Mouse (Mus musculus) limb, embryonic 11.5 days (tissue): ENCODE measurements around the gene Atp1b2. TPM values are rescaled to one million over a fixed set of nuclear protein-coding genes. Genes with fewer than 3 reads are reported as not detected.

Experiments used
- ATAC-seq: fragments of 200-750 bp; cut with Nextera tagmentation; 2 replicates; pipeline ENCODE4 v1.8.0; 2017; ENCODE audit warnings: low read depth; ENCODE audit not compliant: insufficient number of reproducible peaks, low FRiP score, low TSS enrichment
- DNase-seq: peaks from one replicate; pipeline ENCODE4 v3.0.0-alpha.2; 2015; ENCODE audit warnings: low spot score
- H3K27ac ChIP-seq: fragments of 300-500 bp; sonication (generic); replicated peaks from 2 replicates; pipeline ENCODE4 v1.5.1; 2014; ENCODE audit warnings: low read depth, mild to moderate bottlenecking, low read length
- H3K27me3 ChIP-seq: fragments of 300-500 bp; sonication (generic); 2 replicates; pipeline ENCODE4 v1.6.1; 2014; ENCODE audit warnings: mild to moderate bottlenecking, low read length, mixed read lengths; ENCODE audit not compliant: control insufficient read depth, insufficient read depth
- H3K36me3 ChIP-seq: fragments of 300-500 bp; sonication (generic); 2 replicates; pipeline ENCODE4 v1.6.1; 2014; ENCODE audit warnings: mild to moderate bottlenecking, low read length, moderate library complexity, mixed read lengths; ENCODE audit not compliant: control insufficient read depth, insufficient read depth
- H3K4me1 ChIP-seq: fragments of 300-500 bp; sonication (generic); 2 replicates; pipeline ENCODE4 v1.6.1; 2014; ENCODE audit warnings: low read length, mixed read lengths; ENCODE audit not compliant: control insufficient read depth, insufficient read depth
- H3K4me2 ChIP-seq: fragments of 300-500 bp; sonication (generic); 2 replicates; pipeline ENCODE4 v1.6.1; 2014; ENCODE audit warnings: low read depth, mild to moderate bottlenecking, moderate library complexity; ENCODE audit not compliant: severe bottlenecking
- H3K4me3 ChIP-seq: fragments of 300-500 bp; sonication (generic); 2 replicates; pipeline ENCODE4 v1.5.1; 2014; ENCODE audit warnings: low read depth, low read length
- H3K9ac ChIP-seq: fragments of 300-500 bp; sonication (generic); 2 replicates; pipeline ENCODE4 v1.6.1; 2014; ENCODE audit warnings: mild to moderate bottlenecking, low read length
- H3K9me3 ChIP-seq: fragments of 300-500 bp; sonication (generic); 2 replicates; pipeline ENCODE4 v1.6.1; 2016; ENCODE audit warnings: low read length; ENCODE audit not compliant: control insufficient read depth
- WGBS: fragments of 180-500 bp; shearing (Covaris S2); extraction: QIAGEN DNeasy Blood & Tissue Kit; methylation state at CpG from one replicate; pipeline ENCODE4 v1.1.7; 2014; 5-methylcytosine and 5-hydroxymethylcytosine counted together
- polyA plus RNA-seq: library from polyadenylated mRNA; unstranded; fragments of >200 nt; fragmentation: Nextera tagmentation; extraction: Ambion mirVana; gene quantifications from 2 replicates; pipeline ENCODE4 v1.2.1, GENCODE M21; 2014

The Atp1b2 gene
- polyA plus RNA-seq, 1 experiment from 2014 or later = 4.5 TPM

GRCm38 (mm10) chr11:69564391-69564790 is 41.4 kb downstream of the Atp1b2 start:
- H3K27ac ChIP-seq = no peak overlapping the region
- ATAC-seq (no peak), DNase-seq (no peak)
- no peak overlapping the region for H3K4me2 ChIP-seq
- no peaks in the 10 kb centered on the region for H3K27me3 ChIP-seq
- no peaks in the 10 kb centered on the region for H3K9me3 ChIP-seq
- H3K36me3 ChIP-seq = peaks cover 10% of the 10 kb centered on the region; the same call in 1 of the 2 replicates
- 62% methylated on average over 3 of the region's 3 CpGs for WGBS
- peaks cover 37% of the 10 kb centered on the region for H3K4me1 ChIP-seq
- no peak overlapping the region for H3K4me3 ChIP-seq
- no peak overlapping the region for H3K9ac ChIP-seq

- peaks cover 47% of the 10 kb centered on the region for H3K4me1 ChIP-seq
- 25% methylated on average over 13 of the region's 13 CpGs for WGBS
- ATAC-seq (no peak), DNase-seq (peak; percentile 60)
- peaks cover 10% of the 10 kb centered on the region; the same call in 1 of the 2 replicates for H3K36me3 ChIP-seq
- H3K27me3 ChIP-seq = no peaks in the 10 kb centered on the region
- no peak overlapping the region; the same call in 1 of the 2 replicates for H3K4me2 ChIP-seq
- no peak overlapping the region for H3K4me3 ChIP-seq
- H3K27ac ChIP-seq = peak overlapping the region; percentile 48; the same call in 1 of the 2 replicates
- no peak overlapping the region for H3K9ac ChIP-seq
- no peaks in the 10 kb centered on the region for H3K9me3 ChIP-seq
These were observed 42.4 kb downstream of the Atp1b2 start for GRCm38 (mm10) chr11:69563373-69563772.

GRCm38 (mm10) chr11:69560896-69561854 is 44.6 kb downstream of the Atp1b2 start:
- Histone ChIP-seq H3K4me2 (peak overlapping the region; percentile 97), H3K4me1 (peaks cover 65% of the 10 kb centered on the region), H3K9ac (peak overlapping the region; percentile 95), H3K9me3 (no peaks in the 10 kb centered on the region), H3K27ac (peak overlapping the region; percentile 94), H3K27me3 (no peaks in the 10 kb centered on the region), H3K4me3 (peak overlapping the region; percentile 84), H3K36me3 (peaks cover 10% of the 10 kb centered on the region; the same call in 1 of the 2 replicates)
- 6% methylated on average over 16 of the region's 16 CpGs for WGBS
- DNase-seq = peak; percentile 81
- ATAC-seq = peak; percentile 81

- DNase-seq = peak; percentile 86
- peak; percentile 15; the same call in 1 of the 2 replicates for ATAC-seq
- Histone ChIP-seq H3K4me1 (peaks cover 68% of the 10 kb centered on the region), H3K27me3 (no peaks in the 10 kb centered on the region), H3K4me3 (peak within 1 kb of the TSS; percentile 84), H3K9me3 (no peaks in the 10 kb centered on the region), H3K4me2 (peak within 1 kb of the TSS; percentile 97), H3K27ac (peak within 1 kb of the TSS; percentile 94), H3K36me3 (peaks cover 6% of the 10 kb centered on the region; the same call in 1 of the 2 replicates), H3K9ac (peak within 1 kb of the TSS; percentile 95)
- WGBS = under 1% methylated on average over 58 of the region's 59 CpGs
These were observed 45.6 kb downstream of the Atp1b2 start, which contains the start of gene Efnb3 for GRCm38 (mm10) chr11:69559851-69560765. TSS of gene Efnb3 (minus strand) at chr11:69560205.

GRCm38 (mm10) chr11:69559183-69559582 is 46.6 kb downstream of the Atp1b2 start:
- Histone ChIP-seq H3K9ac (peak overlapping the region; percentile 95), H3K4me1 (peaks cover 72% of the 10 kb centered on the region), H3K36me3 (peaks cover 6% of the 10 kb centered on the region; the same call in 1 of the 2 replicates), H3K27ac (peak overlapping the region; percentile 94), H3K4me3 (peak overlapping the region; percentile 84), H3K9me3 (no peaks in the 10 kb centered on the region), H3K4me2 (peak overlapping the region; percentile 97), H3K27me3 (no peaks in the 10 kb centered on the region)
- DNase-seq (no peak), ATAC-seq (no peak)
- 7% methylated on average over 5 of the region's 5 CpGs for WGBS

- DNase-seq = no peak
- Histone ChIP-seq H3K4me3 (peak overlapping the region; percentile 84), H3K27ac (no peak overlapping the region), H3K36me3 (peaks cover 6% of the 10 kb centered on the region; the same call in 1 of the 2 replicates), H3K27me3 (no peaks in the 10 kb centered on the region), H3K9me3 (no peaks in the 10 kb centered on the region), H3K4me2 (peak overlapping the region; percentile 97), H3K9ac (peak overlapping the region; percentile 95), H3K4me1 (peaks cover 70% of the 10 kb centered on the region)
- WGBS = 29% methylated on average over 6 of the region's 6 CpGs
- no peak for ATAC-seq
These were observed 47.0 kb downstream of the Atp1b2 start for GRCm38 (mm10) chr11:69558756-69559155.

- H3K4me3 ChIP-seq = 0 out of 2 replicates have a peak overlapping the region, but pooled peaks have one; percentile 11
- DNase-seq = peak; percentile 68
- no peaks in the 10 kb centered on the region; the same call in 1 of the 2 replicates for H3K36me3 ChIP-seq
- H3K9me3 ChIP-seq = 0 out of 2 replicates have a peak, but pooled peaks cover 2% of the 10 kb centered on the region
- no peak for ATAC-seq
- peak overlapping the region; percentile 97 for H3K4me2 ChIP-seq
- H3K27ac ChIP-seq = no peak overlapping the region
- peak overlapping the region; percentile 47; the same call in 1 of the 2 replicates for H3K9ac ChIP-seq
- WGBS = 30% methylated on average over 14 of the region's 14 CpGs
- peaks cover 69% of the 10 kb centered on the region for H3K4me1 ChIP-seq
- H3K27me3 ChIP-seq = no peaks in the 10 kb centered on the region
These were observed 48.3 kb downstream of the Atp1b2 start for GRCm38 (mm10) chr11:69557381-69557958.
